Mouse (Mus musculus) ovary, postnatal 14 days (tissue): ENCODE measurements at regions not wholly inside any gene's neighbourhood (a gene's known extent, or its start where the extent isn't known, plus 50 kb on each side); places are given as distances from the start of the nearest gene placed in this dataset.

Experiments
- DNase-seq: peaks from one replicate; pipeline ENCODE4 v3.0.0; 2022; ENCODE audit warnings: low spot score

DNA sequence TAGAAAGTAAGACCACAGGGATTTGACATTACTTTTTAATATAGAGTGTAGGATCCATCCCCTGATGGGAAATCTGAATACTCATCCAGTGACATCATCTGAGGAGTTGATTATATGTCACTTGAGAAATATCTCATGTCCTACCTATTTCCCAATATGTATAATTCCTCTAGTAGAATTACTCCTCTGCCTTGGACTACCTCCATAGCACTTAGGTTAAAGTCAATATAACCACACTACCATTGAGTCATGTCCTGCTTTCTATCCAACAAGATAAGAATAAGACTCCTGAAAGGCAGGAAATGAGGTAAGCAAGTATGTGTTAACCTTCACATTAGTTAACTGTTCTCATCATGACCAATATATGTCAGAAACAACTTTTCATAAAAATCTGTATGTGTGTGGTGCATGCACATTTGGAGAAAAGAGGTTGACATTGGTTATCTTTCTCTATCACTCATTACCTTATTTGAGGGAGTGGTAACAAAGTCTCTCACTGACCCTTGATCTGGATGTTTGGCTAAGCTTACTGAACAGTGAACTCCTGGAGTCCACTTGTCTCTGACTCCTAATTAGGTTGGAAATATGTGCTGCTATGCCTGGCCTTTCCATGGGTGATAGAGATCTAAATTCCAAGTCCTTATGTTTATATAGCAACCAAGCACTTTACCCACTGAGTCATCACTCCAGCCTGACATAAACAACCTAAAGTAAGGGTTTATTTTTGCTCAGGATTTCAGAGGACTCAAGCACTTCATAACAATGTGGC, 292.0 kb upstream of the Pitrm1 start:
- no peak for DNase-seq

- no peak for DNase-seq
Observed at GRCm38 (mm10) chr13:6258456-6258855, 289.5 kb upstream of the Pitrm1 start.

DNA sequence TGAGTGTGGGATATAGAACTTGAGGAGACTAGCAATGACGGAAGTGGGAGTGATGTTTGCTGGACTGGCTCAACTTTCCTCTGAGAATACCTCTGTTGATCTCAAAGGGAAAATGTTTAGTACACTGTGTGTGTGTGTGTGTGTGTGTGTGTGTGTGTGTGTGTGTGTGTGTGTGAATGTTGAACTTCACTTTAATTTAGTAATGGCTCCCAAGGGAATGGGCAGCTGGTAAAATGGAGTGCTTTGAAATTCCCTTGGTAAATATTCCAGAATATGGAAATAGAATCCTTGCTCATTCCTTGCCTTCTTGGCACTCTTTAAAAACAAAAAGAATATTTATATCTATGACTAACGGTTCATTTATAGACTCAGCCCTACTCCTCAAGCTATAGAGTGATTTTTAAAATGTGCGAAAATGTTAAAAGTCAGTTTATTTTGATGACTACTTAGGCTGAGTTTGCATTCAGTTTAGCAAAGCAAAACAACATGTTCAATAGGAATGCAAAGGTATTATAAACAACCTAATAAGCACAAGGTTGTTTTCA, 287.6 kb upstream of the Pitrm1 start:
- DNase-seq: no peak

- no peak for DNase-seq
Observed at GRCm38 (mm10) chr13:6261458-6261857, 286.5 kb upstream of the Pitrm1 start.

- DNase-seq: no peak
Observed at GRCm38 (mm10) chr13:6270546-6270945, 277.4 kb upstream of the Pitrm1 start.

DNA sequence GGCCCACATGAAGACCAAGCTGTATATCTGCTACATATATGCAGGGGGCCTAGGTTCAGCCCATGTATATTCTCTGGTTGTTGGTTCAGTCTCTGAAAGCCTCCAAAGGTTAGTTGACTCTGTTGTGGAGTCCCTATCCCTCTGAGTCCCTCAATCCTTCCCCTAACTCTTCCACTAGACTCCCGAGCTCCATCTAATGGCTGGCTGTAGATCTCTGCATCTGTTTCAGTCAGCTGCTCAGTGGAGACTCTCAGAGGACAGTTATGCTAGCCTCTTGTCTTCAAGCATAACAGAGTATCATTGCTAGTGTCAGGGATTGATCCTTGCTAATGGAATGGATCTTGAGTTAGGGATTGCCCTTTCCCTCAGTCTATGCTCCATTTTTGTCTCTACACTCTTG, 275.0 kb upstream of the Pitrm1 start:
- DNase-seq: no peak

GRCm38 (mm10) chr13:6280073-6280472, 267.9 kb upstream of the Pitrm1 start:
- no peak for DNase-seq

DNA sequence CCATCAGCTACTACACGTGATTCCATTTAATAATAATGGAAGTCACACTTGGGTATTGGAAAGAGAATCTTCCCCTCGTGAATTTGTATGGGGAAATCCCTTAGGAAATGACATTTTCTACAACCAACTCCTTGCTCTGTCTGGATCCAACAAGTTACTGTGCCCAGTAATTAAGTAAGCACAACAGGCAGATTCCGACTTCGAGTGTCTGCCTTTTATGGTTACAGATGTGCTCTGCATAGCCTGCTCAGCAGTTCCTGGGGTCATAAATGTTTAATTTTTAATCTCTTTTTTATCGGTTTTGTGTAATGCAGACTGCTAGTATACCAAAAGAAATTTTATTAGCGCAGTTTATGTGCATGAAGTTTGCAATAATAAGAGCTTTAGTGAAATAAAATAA, 259.8 kb upstream of the Pitrm1 start:
- no peak for DNase-seq

DNA sequence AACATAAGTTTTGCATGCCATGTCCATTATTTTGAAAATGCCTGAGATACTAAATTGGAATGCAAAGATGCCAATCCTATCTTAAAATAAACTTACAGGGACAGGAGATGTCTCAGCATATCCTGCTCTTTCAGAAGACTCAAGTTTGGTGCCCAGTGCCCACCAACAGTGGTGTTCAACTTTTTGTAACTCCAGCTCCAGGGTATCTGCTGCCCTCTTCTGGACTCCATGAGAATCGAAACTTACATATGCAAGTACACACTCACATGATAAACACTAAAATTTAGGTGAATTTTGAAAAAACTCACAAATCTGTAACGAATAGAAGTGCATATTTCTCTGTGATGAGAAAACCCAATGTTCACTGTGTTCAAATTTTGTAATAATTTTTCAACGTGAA, 255.9 kb upstream of the Pitrm1 start:
- DNase-seq: no peak

- no peak for DNase-seq
Observed at GRCm38 (mm10) chr13:6305718-6306117, 242.2 kb upstream of the Pitrm1 start.

DNA sequence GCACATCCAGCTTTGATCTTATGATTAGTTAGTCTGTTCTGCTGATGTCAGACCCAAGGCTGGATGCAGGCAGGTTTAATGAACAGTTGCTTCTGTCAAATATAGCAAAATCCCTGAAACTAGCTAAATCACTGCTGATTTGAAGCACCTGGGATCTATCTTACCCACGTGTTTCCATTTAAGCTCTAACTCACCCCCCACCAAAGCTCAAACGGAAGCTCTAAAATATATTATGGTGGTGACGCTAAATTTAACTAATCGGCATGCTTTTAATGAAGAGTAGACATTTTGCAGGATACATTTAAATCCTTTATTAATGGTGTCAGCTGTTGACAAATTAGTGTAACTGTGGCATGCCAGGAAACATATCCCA, 241.3 kb upstream of the Pitrm1 start:
- DNase-seq: no peak

DNA sequence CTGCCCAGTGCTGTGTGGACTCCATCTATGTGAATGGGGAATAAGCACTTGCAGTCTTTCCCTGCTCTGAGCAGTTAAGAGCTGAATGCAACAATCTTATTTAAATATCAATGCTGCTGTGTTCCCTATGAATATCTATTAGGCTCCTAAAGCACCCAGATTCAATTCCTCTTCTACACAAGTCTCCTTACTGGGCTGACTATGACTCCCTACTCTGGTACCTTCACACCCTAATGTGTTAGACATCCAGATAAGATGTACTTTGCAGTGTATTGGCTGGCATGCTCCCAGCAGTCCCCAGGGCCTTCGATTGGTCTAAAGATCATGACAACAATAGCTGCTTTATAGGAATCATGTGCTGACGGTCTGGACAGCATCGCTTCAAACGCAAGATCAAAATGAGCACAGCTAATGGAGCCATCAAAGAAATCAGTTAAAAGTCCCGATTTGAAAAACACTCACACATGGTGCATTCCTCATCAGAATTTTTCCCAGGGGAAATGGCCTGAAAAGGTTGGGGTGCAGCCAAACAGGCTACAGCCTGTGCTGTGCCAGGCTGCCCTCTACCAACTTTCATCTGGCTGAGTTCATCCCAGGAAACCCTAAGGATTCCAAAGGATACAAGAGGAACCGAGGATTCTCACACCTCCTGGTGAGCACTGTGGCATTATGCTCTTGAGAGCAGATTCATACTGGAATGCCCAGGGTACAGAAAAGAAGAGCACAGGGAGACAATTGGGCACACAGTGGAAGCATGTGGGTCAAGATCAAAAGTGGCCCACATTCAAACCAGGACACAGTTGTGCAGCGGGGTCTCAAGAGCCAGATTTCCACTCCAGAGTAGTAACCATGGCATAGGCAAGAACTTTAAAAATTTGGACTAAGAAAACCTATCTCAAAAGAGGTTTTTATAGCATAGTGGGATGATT, 240.7 kb upstream of the Pitrm1 start:
- no peak for DNase-seq

DNA sequence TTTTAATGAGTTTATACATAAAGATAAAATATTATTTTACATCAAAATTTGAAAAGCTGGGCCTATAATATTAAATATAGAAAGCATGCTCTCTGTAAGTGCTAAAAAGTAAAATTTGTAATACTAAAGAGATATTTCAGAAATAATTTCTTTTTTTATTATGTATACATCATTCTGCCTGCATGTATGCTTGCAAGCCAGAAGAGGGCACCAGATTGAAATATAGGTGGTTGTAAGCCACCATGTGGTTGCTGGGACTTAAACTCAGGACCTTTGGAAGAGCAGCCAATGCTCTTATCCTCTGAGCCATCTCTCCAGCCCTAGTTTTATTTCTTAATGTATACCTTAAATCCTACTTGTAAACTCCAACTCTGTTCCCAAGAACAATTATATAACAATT, 231.7 kb upstream of the Pitrm1 start:
- DNase-seq: no peak

DNA sequence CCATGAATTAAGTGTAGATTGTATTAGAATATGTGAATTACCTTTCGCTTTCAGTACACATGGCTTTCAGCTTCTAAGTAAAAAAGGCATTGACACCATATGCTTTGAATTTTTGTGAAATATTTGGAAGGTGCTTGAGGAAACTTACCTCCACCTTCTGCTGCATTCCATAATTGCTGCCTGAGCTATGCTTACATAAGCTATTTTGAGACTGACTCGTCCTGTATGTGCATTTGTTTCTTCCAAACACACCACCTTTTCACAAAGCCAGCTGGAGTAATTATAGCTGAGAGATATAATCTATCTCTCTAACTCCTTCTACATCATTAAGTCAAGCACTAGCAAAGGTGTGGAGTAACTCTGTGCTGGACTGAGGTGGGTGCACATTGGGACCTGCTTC, 224.0 kb upstream of the Pitrm1 start:
- no peak for DNase-seq

GRCm38 (mm10) chr13:6330320-6330950, 217.5 kb upstream of the Pitrm1 start:
- no peak for DNase-seq

DNA sequence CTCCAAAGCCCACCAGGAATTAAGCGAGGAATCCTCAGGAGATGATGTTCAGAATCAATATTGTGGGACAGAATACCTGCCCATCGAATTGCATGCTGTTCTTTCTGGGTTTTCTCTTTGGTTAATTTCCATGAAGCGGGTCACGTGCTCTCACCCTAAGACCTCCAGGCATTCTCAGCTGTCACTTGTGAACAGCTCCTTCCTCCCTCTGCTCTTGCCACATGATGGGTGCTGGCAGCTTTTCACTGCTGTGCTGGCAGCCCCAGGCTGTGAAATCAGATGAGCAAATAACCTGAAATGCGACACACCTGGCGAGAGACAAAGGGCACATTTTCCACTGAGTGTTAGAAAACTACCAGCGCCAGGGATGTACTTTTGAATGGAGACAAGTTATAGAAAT, 207.8 kb upstream of the Pitrm1 start:
- DNase-seq: no peak

DNA sequence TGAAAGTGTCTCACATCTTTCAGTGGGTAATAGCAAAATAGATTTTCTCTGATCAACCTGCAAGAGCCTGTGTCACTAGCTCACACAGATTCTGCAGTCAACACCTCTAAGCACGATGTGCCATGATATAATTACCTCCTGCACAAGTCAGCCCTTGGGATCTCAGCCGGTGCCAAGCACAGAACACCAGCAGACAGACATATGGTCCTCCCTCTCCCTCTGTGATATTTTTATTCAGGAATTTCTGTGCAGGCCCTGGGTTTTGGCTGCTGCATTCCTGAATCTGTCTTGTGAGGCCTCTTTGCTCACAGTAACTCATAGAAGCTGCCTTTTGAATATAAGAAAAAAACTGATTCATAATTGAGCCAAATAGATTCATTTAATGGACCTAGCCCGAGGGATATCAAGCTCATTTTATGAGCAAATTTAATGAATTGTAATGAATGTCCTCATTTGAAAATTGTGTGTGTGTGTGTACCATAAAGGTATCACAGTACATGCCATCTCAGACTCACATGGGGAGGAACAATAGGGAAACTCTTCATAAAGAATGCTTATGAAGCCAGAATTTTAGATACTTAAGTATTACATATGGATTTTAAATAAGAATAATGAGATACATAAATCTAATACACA, 206.7 kb upstream of the Pitrm1 start:
- DNase-seq: no peak

- DNase-seq: no peak
Observed at GRCm38 (mm10) chr13:6365169-6365568, 182.8 kb upstream of the Pitrm1 start.

- no peak for DNase-seq
Observed at GRCm38 (mm10) chr13:6367661-6368060, 180.3 kb upstream of the Pitrm1 start.

DNA sequence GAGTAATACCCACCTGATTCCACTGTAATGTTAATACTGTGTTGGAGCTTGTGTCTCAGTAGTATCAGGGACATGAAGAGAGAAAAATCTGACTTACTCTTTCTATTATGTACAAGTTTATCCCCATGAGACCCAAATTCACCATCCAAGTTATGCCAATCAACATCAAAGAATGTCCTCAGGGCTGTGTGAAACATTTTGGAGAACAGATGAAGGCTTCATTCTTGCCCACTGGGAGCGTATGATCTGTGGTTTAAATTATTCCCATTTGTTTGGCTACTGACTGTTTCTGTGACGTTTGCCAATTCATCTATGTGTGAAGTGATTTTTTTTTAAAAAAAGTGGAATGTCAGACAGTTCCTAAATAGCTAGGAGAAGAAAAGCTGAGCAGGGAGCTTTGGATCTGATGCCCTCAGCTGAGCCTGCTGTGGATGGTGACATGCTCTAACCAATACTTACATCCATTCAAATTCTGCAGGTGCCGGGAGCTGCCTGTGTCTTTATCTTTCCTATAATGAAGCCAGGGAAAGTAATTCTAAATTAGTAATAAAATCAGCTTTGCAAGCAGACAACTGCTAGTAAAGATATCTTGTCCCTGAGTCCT, 173.3 kb upstream of the Pitrm1 start:
- DNase-seq: no peak

DNA sequence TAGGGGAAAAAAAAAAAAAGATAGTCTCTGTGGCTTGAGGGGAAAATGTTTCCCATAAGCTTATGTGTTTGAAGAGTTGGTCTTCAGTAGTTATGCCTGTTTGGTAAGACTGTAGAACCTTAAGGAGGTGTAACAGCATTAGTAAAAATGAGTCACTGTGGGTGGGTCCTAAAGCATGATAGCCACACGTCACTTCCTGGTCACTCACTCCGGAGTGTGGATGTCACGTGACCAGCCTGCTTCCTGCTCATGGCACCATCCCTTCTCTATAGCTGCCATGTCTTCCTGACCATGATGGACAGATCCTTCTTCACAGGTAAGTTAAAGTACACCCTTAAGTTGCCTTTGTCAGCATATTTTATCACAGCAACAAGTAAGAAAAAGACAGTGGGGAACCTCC, 170.0 kb upstream of the Pitrm1 start:
- no peak for DNase-seq
